Mouse (Mus musculus): ENCODE measurements around the gene Stap2. TPM values are rescaled to one million over a fixed set of nuclear protein-coding genes. Genes with fewer than 3 reads are reported as not detected.

Stap2 gene
- polyA plus RNA-seq, 1 experiment from 2014 or later = 5.2 TPM

- H3K4me1 ChIP-seq (ENCODE audit: control insufficient read depth, insufficient read depth, low read length) = peaks cover 25% of the 10 kb centered on the region
- 7% methylated on average over 9 of the region's 9 CpGs for WGBS
- no peak overlapping the region for H3K27ac ChIP-seq (ENCODE audit: low read depth, low read length)
- H3K27me3 ChIP-seq (ENCODE audit: control insufficient read depth, insufficient read depth, low read length) = no peaks in the 10 kb centered on the region
- H3K36me3 ChIP-seq (ENCODE audit: control insufficient read depth, insufficient read depth, low read length) = peaks cover 29% of the 10 kb centered on the region
- peak overlapping the region; percentile 99 for H3K4me2 ChIP-seq (ENCODE audit: low read depth, low read length)
- no peaks in the 10 kb centered on the region for H3K9me3 ChIP-seq (ENCODE audit: control insufficient read depth, low read length)
- ATAC-seq (ENCODE audit: low read depth) = no peak
- H3K4me3 ChIP-seq (ENCODE audit: low read depth, low read length) = peak overlapping the region; percentile 81
- no peak overlapping the region; the same call in 1 of the 2 replicates for H3K9ac ChIP-seq (replicated peaks; ENCODE audit: low read depth, low read length)
These were observed 5.3 kb upstream of the Stap2 start for GRCm38 (mm10) chr17:56010681-56011080.

- 72% methylated on average over 14 of the region's 14 CpGs for WGBS
- Histone ChIP-seq H3K4me3 (ENCODE audit: low read depth, low read length) (peak overlapping the region; percentile 81), H3K9me3 (ENCODE audit: control insufficient read depth, low read length) (no peaks in the 10 kb centered on the region), H3K9ac (replicated peaks; ENCODE audit: low read depth, low read length) (peak overlapping the region; percentile 84), H3K4me2 (ENCODE audit: low read depth, low read length) (peak overlapping the region; percentile 99), H3K4me1 (ENCODE audit: control insufficient read depth, insufficient read depth, low read length) (peaks cover 25% of the 10 kb centered on the region), H3K36me3 (ENCODE audit: control insufficient read depth, insufficient read depth, low read length) (peaks cover 24% of the 10 kb centered on the region), H3K27ac (ENCODE audit: low read depth, low read length) (no peak overlapping the region; the same call in 1 of the 2 replicates), H3K27me3 (ENCODE audit: control insufficient read depth, insufficient read depth, low read length) (no peaks in the 10 kb centered on the region)
- ATAC-seq (ENCODE audit: low read depth) = no peak
These were observed 4.9 kb upstream of the Stap2 start for GRCm38 (mm10) chr17:56010255-56010654.

- H3K27me3 ChIP-seq (ENCODE audit: control insufficient read depth, insufficient read depth, low read length) = no peaks in the 10 kb centered on the region
- ATAC-seq (ENCODE audit: low read depth) = no peak
- H3K4me1 ChIP-seq (ENCODE audit: control insufficient read depth, insufficient read depth, low read length) = peaks cover 25% of the 10 kb centered on the region
- H3K9ac ChIP-seq (replicated peaks; ENCODE audit: low read depth, low read length) = peak overlapping the region; percentile 84
- H3K27ac ChIP-seq (ENCODE audit: low read depth, low read length) = peak overlapping the region; percentile 98
- H3K36me3 ChIP-seq (ENCODE audit: control insufficient read depth, insufficient read depth, low read length) = peaks cover 21% of the 10 kb centered on the region
- 46% methylated on average over 2 of the region's 2 CpGs for WGBS
- H3K4me3 ChIP-seq (ENCODE audit: low read depth, low read length) = peak overlapping the region; percentile 81
- H3K9me3 ChIP-seq (ENCODE audit: control insufficient read depth, low read length) = no peaks in the 10 kb centered on the region
- peak overlapping the region; percentile 99 for H3K4me2 ChIP-seq (ENCODE audit: low read depth, low read length)
These were observed 4.5 kb upstream of the Stap2 start for GRCm38 (mm10) chr17:56009962-56010240.

GRCm38 (mm10) chr17:56009088-56009961 is 3.9 kb upstream of the Stap2 start:
- Histone ChIP-seq H3K4me3 (ENCODE audit: low read depth, low read length) (peak overlapping the region; percentile 81), H3K27ac (ENCODE audit: low read depth, low read length) (peak overlapping the region; percentile 98), H3K9me3 (ENCODE audit: control insufficient read depth, low read length) (no peaks in the 10 kb centered on the region), H3K27me3 (ENCODE audit: control insufficient read depth, insufficient read depth, low read length) (no peaks in the 10 kb centered on the region), H3K36me3 (ENCODE audit: control insufficient read depth, insufficient read depth, low read length) (peaks cover 19% of the 10 kb centered on the region), H3K4me1 (ENCODE audit: control insufficient read depth, insufficient read depth, low read length) (peaks cover 25% of the 10 kb centered on the region), H3K4me2 (ENCODE audit: low read depth, low read length) (peak overlapping the region; percentile 99), H3K9ac (replicated peaks; ENCODE audit: low read depth, low read length) (peak overlapping the region; percentile 84)
- WGBS = 1% methylated on average over 61 of the region's 62 CpGs
- ATAC-seq (ENCODE audit: low read depth) = peak; percentile 90

GRCm38 (mm10) chr17:56008356-56009087 is 3.1 kb upstream of the Stap2 start:
- H3K9me3 ChIP-seq (ENCODE audit: control insufficient read depth, low read length) = no peaks in the 10 kb centered on the region
- peak overlapping the region; percentile 99 for H3K4me2 ChIP-seq (ENCODE audit: low read depth, low read length)
- peaks cover 18% of the 10 kb centered on the region for H3K36me3 ChIP-seq (ENCODE audit: control insufficient read depth, insufficient read depth, low read length)
- H3K27me3 ChIP-seq (ENCODE audit: control insufficient read depth, insufficient read depth, low read length) = no peaks in the 10 kb centered on the region
- WGBS = under 1% methylated on average over 21 of the region's 21 CpGs
- H3K27ac ChIP-seq (ENCODE audit: low read depth, low read length) = peak overlapping the region; percentile 98
- H3K4me1 ChIP-seq (ENCODE audit: control insufficient read depth, insufficient read depth, low read length) = peaks cover 25% of the 10 kb centered on the region
- peak overlapping the region; percentile 84 for H3K9ac ChIP-seq (replicated peaks; ENCODE audit: low read depth, low read length)
- ATAC-seq (ENCODE audit: low read depth) = peak; percentile 93
- peak overlapping the region; percentile 81 for H3K4me3 ChIP-seq (ENCODE audit: low read depth, low read length)

GRCm38 (mm10) chr17:56007444-56008355 is 2.3 kb upstream of the Stap2 start:
- H3K9ac ChIP-seq (replicated peaks; ENCODE audit: low read depth, low read length) = peak overlapping the region; percentile 8
- peak overlapping the region; percentile 99 for H3K4me2 ChIP-seq (ENCODE audit: low read depth, low read length)
- WGBS = 35% methylated on average over 13 of the region's 14 CpGs
- H3K27ac ChIP-seq (ENCODE audit: low read depth, low read length) = peak overlapping the region; percentile 98
- H3K27me3 ChIP-seq (ENCODE audit: control insufficient read depth, insufficient read depth, low read length) = no peaks in the 10 kb centered on the region
- H3K9me3 ChIP-seq (ENCODE audit: control insufficient read depth, low read length) = no peaks in the 10 kb centered on the region
- H3K36me3 ChIP-seq (ENCODE audit: control insufficient read depth, insufficient read depth, low read length) = peaks cover 13% of the 10 kb centered on the region; the same call in 1 of the 2 replicates
- H3K4me1 ChIP-seq (ENCODE audit: control insufficient read depth, insufficient read depth, low read length) = peaks cover 25% of the 10 kb centered on the region
- H3K4me3 ChIP-seq (ENCODE audit: low read depth, low read length) = peak overlapping the region; percentile 81
- ATAC-seq (ENCODE audit: low read depth) = peak; percentile 22

- Histone ChIP-seq H3K4me2 (ENCODE audit: low read depth, low read length) (no peak overlapping the region), H3K27me3 (ENCODE audit: control insufficient read depth, insufficient read depth, low read length) (no peaks in the 10 kb centered on the region), H3K27ac (ENCODE audit: low read depth, low read length) (no peak overlapping the region), H3K4me1 (ENCODE audit: control insufficient read depth, insufficient read depth, low read length) (peaks cover 25% of the 10 kb centered on the region), H3K9ac (replicated peaks; ENCODE audit: low read depth, low read length) (no peak overlapping the region), H3K9me3 (ENCODE audit: control insufficient read depth, low read length) (no peaks in the 10 kb centered on the region), H3K36me3 (ENCODE audit: control insufficient read depth, insufficient read depth, low read length) (peaks cover 8% of the 10 kb centered on the region; the same call in 1 of the 2 replicates), H3K4me3 (ENCODE audit: low read depth, low read length) (no peak overlapping the region)
- no peak for ATAC-seq (ENCODE audit: low read depth)
- 59% methylated on average over 10 of the region's 10 CpGs for WGBS
These were observed 1.6 kb upstream of the Stap2 start for GRCm38 (mm10) chr17:56006956-56007355.

- H3K27ac ChIP-seq (ENCODE audit: low read depth, low read length) = no peak overlapping the region
- no peak overlapping the region for H3K9ac ChIP-seq (replicated peaks; ENCODE audit: low read depth, low read length)
- 92% methylated on average over 3 of the region's 3 CpGs for WGBS
- no peaks in the 10 kb centered on the region for H3K9me3 ChIP-seq (ENCODE audit: control insufficient read depth, low read length)
- no peaks in the 10 kb centered on the region for H3K27me3 ChIP-seq (ENCODE audit: control insufficient read depth, insufficient read depth, low read length)
- H3K4me2 ChIP-seq (ENCODE audit: low read depth, low read length) = no peak overlapping the region
- no peaks in the 10 kb centered on the region for H3K36me3 ChIP-seq (ENCODE audit: control insufficient read depth, insufficient read depth, low read length)
- no peak for ATAC-seq (ENCODE audit: low read depth)
- 0 out of 2 replicates have a peak, but pooled peaks cover 3% of the 10 kb centered on the region for H3K4me1 ChIP-seq (ENCODE audit: control insufficient read depth, insufficient read depth, low read length)
- H3K4me3 ChIP-seq (ENCODE audit: low read depth, low read length) = no peak overlapping the region
These were observed 2.4 kb downstream of the Stap2 start for GRCm38 (mm10) chr17:56003000-56003399.
